Mouse (Mus musculus): ENCODE data around the gene 1700020D05Rik. TPM values are rescaled to one million over a fixed set of nuclear protein-coding genes. Genes with fewer than 3 reads are reported as not detected.

Gene 1700020D05Rik
- polyA plus RNA-seq, 1 experiment = 0.19 TPM

- WGBS = 48% methylated on average over 12 of the region's 12 CpGs
- H3K36me3 ChIP-seq (ENCODE audit: control insufficient read depth, insufficient read depth, low read length) = no peaks in the 10 kb centered on the region
- H3K4me1 ChIP-seq (ENCODE audit: control insufficient read depth, insufficient read depth, insufficient read length, low read length) = peaks cover 30% of the 10 kb centered on the region
- TF ChIP-seq CTCF (IDR thresholded peaks at IDR 0.05; ENCODE audit: extremely low read depth, insufficient read length, insufficient replicate concordance, low read depth, low read length) (no peak), POLR2A (IDR thresholded peaks at IDR 0.05; ENCODE audit: low read depth, low read length) (no peak)
- no peaks in the 10 kb centered on the region for H3K27me3 ChIP-seq (ENCODE audit: control insufficient read depth, insufficient read depth, low read length)
- H3K4me3 ChIP-seq (ENCODE audit: low read depth, low read length) = no peak overlapping the region
- H3K27ac ChIP-seq (ENCODE audit: insufficient read depth, low read depth, low read length) = no peak overlapping the region; the same call in 1 of the 2 replicates
Observed at GRCm38 (mm10) chr19:5512091-5513004, 8.8 kb upstream of the 1700020D05Rik start.

- Histone ChIP-seq H3K27me3 (ENCODE audit: control insufficient read depth, insufficient read depth, low read length) (no peaks in the 10 kb centered on the region), H3K4me1 (ENCODE audit: control insufficient read depth, insufficient read depth, insufficient read length, low read length) (peaks cover 23% of the 10 kb centered on the region), H3K27ac (ENCODE audit: insufficient read depth, low read depth, low read length) (no peak overlapping the region), H3K4me3 (ENCODE audit: low read depth, low read length) (peak overlapping the region; percentile 66), H3K36me3 (ENCODE audit: control insufficient read depth, insufficient read depth, low read length) (no peaks in the 10 kb centered on the region)
- 31% methylated on average over 14 of the region's 15 CpGs for WGBS
- TF ChIP-seq CTCF (IDR thresholded peaks at IDR 0.05; ENCODE audit: extremely low read depth, insufficient read length, insufficient replicate concordance, low read depth, low read length) = no peak
Observed at GRCm38 (mm10) chr19:5511074-5511632, 7.6 kb upstream of the 1700020D05Rik start.

GRCm38 (mm10) chr19:5510031-5511026 is 6.7 kb upstream of the 1700020D05Rik start, which contains the start of gene Snx32:
TSS of gene Snx32 (minus strand) at chr19:5510538.
- 4% methylated on average over 47 of the region's 47 CpGs for WGBS
- H3K27ac ChIP-seq (ENCODE audit: insufficient read depth, low read depth, low read length) = peak within 1 kb of the TSS; percentile 26; the same call in 1 of the 2 replicates
- TF ChIP-seq CTCF (IDR thresholded peaks at IDR 0.05; ENCODE audit: extremely low read depth, insufficient read length, insufficient replicate concordance, low read depth, low read length) (peak; percentile 20; the same call in 1 of the 2 replicates), POLR2A (IDR thresholded peaks at IDR 0.05; ENCODE audit: low read depth, low read length) (no peak)

GRCm38 (mm10) chr19:5500330-5500875 is 3.2 kb downstream of the 1700020D05Rik start:
- Histone ChIP-seq H3K4me1 (ENCODE audit: control insufficient read depth, insufficient read depth, insufficient read length, low read length) (peaks cover 6% of the 10 kb centered on the region; the same call in 1 of the 2 replicates), H3K27ac (ENCODE audit: insufficient read depth, low read depth, low read length) (peak overlapping the region; percentile 77), H3K36me3 (ENCODE audit: control insufficient read depth, insufficient read depth, low read length) (peaks cover 18% of the 10 kb centered on the region), H3K4me3 (ENCODE audit: low read depth, low read length) (no peak overlapping the region), H3K27me3 (ENCODE audit: control insufficient read depth, insufficient read depth, low read length) (no peaks in the 10 kb centered on the region)
- TF ChIP-seq POLR2A (IDR thresholded peaks at IDR 0.05; ENCODE audit: low read depth, low read length) = no peak
- no peak for TF ChIP-seq CTCF (IDR thresholded peaks at IDR 0.05; ENCODE audit: extremely low read depth, insufficient read length, insufficient replicate concordance, low read depth, low read length)
- WGBS = 49% methylated on average over 2 of the region's 2 CpGs

More at GRCm38 (mm10) chr19:5510031-5511026, 6.7 kb upstream of the 1700020D05Rik start, which contains the start of gene Snx32:
- no peaks in the 10 kb centered on the region for H3K27me3 ChIP-seq (ENCODE audit: control insufficient read depth, insufficient read depth, low read length)
- H3K4me1 ChIP-seq (ENCODE audit: control insufficient read depth, insufficient read depth, insufficient read length, low read length) = peaks cover 17% of the 10 kb centered on the region
- peak within 1 kb of the TSS; percentile 66 for H3K4me3 ChIP-seq (ENCODE audit: low read depth, low read length)
- no peaks in the 10 kb centered on the region for H3K36me3 ChIP-seq (ENCODE audit: control insufficient read depth, insufficient read depth, low read length)

DNA sequence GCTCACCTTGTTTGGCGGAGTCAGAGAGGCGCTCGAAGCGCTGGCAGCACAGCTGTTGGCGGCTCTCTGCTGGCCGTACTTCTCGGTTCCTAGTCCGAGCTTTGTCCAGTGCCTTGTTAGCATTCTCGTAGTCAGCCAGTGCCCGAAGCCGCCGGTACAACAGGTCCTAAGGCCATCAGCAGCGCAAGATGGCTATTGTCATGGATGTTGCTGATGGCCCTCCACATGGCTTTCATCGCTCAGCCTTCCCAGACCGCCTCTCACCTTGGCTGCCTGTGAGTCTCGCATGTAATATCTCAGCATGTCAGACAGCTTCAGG is 7.6 kb downstream of the 1700020D05Rik start:
- Histone ChIP-seq H3K36me3 (ENCODE audit: control insufficient read depth, insufficient read depth, low read length) (peaks cover 41% of the 10 kb centered on the region), H3K27me3 (ENCODE audit: control insufficient read depth, insufficient read depth, low read length) (no peaks in the 10 kb centered on the region), H3K27ac (ENCODE audit: insufficient read depth, low read depth, low read length) (no peak overlapping the region), H3K4me3 (ENCODE audit: low read depth, low read length) (no peak overlapping the region), H3K4me1 (ENCODE audit: control insufficient read depth, insufficient read depth, insufficient read length, low read length) (peaks cover 13% of the 10 kb centered on the region; the same call in 1 of the 2 replicates)
- 81% methylated on average over 16 of the region's 16 CpGs for WGBS
- TF ChIP-seq POLR2A (IDR thresholded peaks at IDR 0.05; ENCODE audit: low read depth, low read length) (no peak), CTCF (IDR thresholded peaks at IDR 0.05; ENCODE audit: extremely low read depth, insufficient read length, insufficient replicate concordance, low read depth, low read length) (no peak)

DNA sequence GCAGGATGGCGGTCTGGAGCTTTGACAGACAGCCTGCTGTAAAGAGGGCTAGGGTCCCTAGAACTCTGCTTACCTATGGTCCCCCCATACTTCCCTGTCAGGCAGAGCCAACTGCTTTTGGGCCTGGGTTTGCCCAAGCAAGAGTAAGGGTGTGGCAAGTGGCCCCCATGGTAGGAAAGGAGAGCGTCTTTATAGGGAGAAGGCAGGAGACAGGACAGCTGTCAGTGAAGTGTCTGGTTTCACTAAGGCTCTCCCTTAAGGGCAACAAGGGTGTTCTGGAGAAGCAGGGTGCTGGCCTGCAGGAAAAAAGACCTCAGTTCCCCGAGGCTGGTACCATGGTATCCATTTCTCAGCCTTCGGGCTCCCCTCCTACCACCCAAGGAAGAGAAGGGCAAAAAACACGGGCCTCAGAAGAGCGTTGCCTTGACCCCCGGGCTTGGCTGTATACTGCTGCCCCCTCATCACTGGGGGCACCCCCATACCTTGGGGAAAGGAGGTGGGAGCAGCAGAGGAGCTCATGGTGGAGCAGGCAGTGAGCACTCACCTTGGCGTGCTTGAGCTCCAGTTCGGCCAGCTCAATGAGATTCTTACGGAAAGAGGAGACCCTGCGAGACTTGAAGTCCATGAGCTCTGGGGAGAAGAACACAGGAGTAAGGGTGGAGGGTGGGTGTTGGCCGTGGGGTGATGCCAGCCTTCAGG is 8.1 kb downstream of the 1700020D05Rik start:
- no peak overlapping the region for H3K27ac ChIP-seq (ENCODE audit: insufficient read depth, low read depth, low read length)
- H3K4me1 ChIP-seq (ENCODE audit: control insufficient read depth, insufficient read depth, insufficient read length, low read length) = peaks cover 10% of the 10 kb centered on the region; the same call in 1 of the 2 replicates
- TF ChIP-seq CTCF (IDR thresholded peaks at IDR 0.05; ENCODE audit: extremely low read depth, insufficient read length, insufficient replicate concordance, low read depth, low read length) (no peak), POLR2A (IDR thresholded peaks at IDR 0.05; ENCODE audit: low read depth, low read length) (no peak)
- 78% methylated on average over 12 of the region's 12 CpGs for WGBS
- no peaks in the 10 kb centered on the region for H3K27me3 ChIP-seq (ENCODE audit: control insufficient read depth, insufficient read depth, low read length)
- H3K36me3 ChIP-seq (ENCODE audit: control insufficient read depth, insufficient read depth, low read length) = peaks cover 41% of the 10 kb centered on the region
- H3K4me3 ChIP-seq (ENCODE audit: low read depth, low read length) = no peak overlapping the region
